Mouse (Mus musculus): ENCODE data around the gene Eid3. TPM values are rescaled to one million over a fixed set of nuclear protein-coding genes. Genes with fewer than 3 reads are reported as not detected.
A peak's percentile ranks its signal among the peaks of the same experiment; 100 is the strongest.

Eid3 gene
- polyA plus RNA-seq (2017; shearing (Covaris generic)), result under 1 TPM; 0.35 to 0.91 (median 0.64) TPM

- ATAC-seq, result no peak
Observed at GRCm38 (mm10) chr10:82866356-82866755, at the start of gene Eid3. Gene Eid3 (plus strand): TSS chr10:82866626.

GRCm38 (mm10) chr10:82817514-82817913 lies 48.9 kb upstream of the Eid3 start:
- no peak for ATAC-seq

- no peak for ATAC-seq
Observed at GRCm38 (mm10) chr10:82817936-82818335, 48.5 kb upstream of the Eid3 start.

- ATAC-seq, result no peak
Observed at GRCm38 (mm10) chr10:82818661-82819060, 47.8 kb upstream of the Eid3 start.

- ATAC-seq, result no peak
Observed at GRCm38 (mm10) chr10:82823108-82823778, 43.2 kb upstream of the Eid3 start.

GRCm38 (mm10) chr10:82823779-82824177 lies 42.6 kb upstream of the Eid3 start:
- no peak for ATAC-seq

GRCm38 (mm10) chr10:82824541-82824940 lies 41.9 kb upstream of the Eid3 start:
- ATAC-seq, result no peak

- ATAC-seq, result no peak
Observed at GRCm38 (mm10) chr10:82826516-82826915, 39.9 kb upstream of the Eid3 start.

GRCm38 (mm10) chr10:82833926-82834325 lies 32.5 kb upstream of the Eid3 start, which contains the start of gene Txnrd1:
Gene Txnrd1 (plus strand): TSS chr10:82833951.
- no peak for ATAC-seq

GRCm38 (mm10) chr10:82835898-82836297 lies 30.5 kb upstream of the Eid3 start:
- no peak for ATAC-seq

- no peak for ATAC-seq
Observed at GRCm38 (mm10) chr10:82838390-82838789, 28.0 kb upstream of the Eid3 start.

- ATAC-seq, result no peak
Observed at GRCm38 (mm10) chr10:82844090-82844489, 22.3 kb upstream of the Eid3 start.

- no peak for ATAC-seq
Observed at GRCm38 (mm10) chr10:82844731-82845130, 21.7 kb upstream of the Eid3 start.

GRCm38 (mm10) chr10:82847821-82848459 lies 18.5 kb upstream of the Eid3 start:
- ATAC-seq, result no peak

GRCm38 (mm10) chr10:82849686-82850353 lies 16.6 kb upstream of the Eid3 start:
- ATAC-seq, result no peak

- ATAC-seq, result no peak
Observed at GRCm38 (mm10) chr10:82850354-82850752, 16.1 kb upstream of the Eid3 start.

- ATAC-seq, result no peak
Observed at GRCm38 (mm10) chr10:82851751-82852150, 14.7 kb upstream of the Eid3 start.

GRCm38 (mm10) chr10:82858032-82858680 lies 8.3 kb upstream of the Eid3 start:
- ATAC-seq, result no peak

GRCm38 (mm10) chr10:82858691-82859532 lies 7.5 kb upstream of the Eid3 start:
- ATAC-seq, result peak; percentile 85

GRCm38 (mm10) chr10:82859533-82859915 lies 6.9 kb upstream of the Eid3 start:
- no peak for ATAC-seq

- ATAC-seq, result peak; percentile 41
Observed at GRCm38 (mm10) chr10:82860181-82860928, 6.1 kb upstream of the Eid3 start.

GRCm38 (mm10) chr10:82860929-82861315 lies 5.5 kb upstream of the Eid3 start:
- no peak for ATAC-seq

All from inflammation-experienced regulatory T-cells, adult 6 months (primary cell).